Mouse (Mus musculus) thymus, postnatal 25 days (tissue): ENCODE data around the gene Map2.

Source experiments
- DNase-seq: peaks from one replicate; pipeline ENCODE4 v3.0.0; 2022

Map2 gene

DNA sequence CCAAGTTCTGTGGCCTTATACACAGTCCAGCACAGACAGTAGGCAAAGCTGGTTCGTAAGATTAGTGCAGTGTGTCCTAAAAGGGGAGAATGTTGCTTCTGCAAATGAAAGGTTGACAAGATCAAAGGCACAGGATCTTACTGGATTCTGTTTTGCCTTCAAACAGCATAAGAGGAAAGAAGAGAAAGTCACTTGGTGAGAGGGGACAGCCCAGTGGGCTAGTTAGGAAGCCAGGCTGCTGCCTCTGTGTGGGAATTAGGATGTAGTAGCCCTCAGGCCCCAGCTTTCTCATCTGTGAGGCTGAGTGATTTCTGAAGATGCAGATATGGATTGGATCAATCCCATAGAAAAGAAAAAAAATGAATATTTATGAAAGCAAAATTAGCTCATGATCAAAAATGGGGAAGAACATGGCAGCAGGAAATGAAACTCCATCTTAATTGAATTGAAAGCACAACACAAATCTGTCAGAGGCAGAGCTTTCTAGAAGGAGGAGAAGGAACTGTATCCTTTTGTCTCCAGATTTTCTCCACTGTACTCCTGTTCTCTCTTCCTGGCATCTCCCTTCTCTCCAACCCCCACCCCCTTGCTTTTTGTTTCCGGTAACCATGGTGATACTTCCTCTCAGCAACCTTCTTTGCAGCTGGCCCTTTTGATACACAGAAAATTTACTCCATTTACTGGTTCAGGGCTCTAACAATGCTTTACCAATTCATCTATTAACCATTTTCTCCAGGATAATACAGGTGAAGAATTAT is 145.5 kb downstream of the Map2 start:
- DNase-seq, result no peak

GRCm38 (mm10) chr1:66321136-66321502 is 146.0 kb downstream of the Map2 start:
- DNase-seq, result no peak

DNA sequence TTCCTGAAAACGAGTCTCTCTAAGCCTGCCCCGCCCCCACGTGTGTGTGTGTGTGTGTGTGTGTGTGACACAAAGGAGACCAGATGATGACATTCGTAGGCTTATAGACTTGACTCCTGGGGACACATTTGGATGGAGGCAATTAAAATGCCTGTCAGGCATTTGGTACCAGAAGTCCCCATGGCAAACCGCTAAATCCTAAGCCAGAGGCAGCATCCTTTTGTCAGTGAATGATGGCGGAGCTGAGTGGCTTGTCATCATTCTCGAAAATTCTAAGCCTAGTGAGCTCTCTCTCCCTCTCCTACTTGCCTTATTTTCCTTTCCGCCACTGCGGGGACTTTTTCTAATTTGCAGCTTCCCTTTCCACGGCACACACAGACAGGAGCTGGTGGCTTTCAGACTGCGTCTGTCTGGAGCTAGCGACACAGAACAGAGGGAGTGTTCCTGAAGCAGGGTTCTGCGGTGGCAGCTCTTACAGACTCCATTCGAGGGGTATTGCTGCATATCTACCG is 146.6 kb downstream of the Map2 start:
- DNase-seq, result no peak

DNA sequence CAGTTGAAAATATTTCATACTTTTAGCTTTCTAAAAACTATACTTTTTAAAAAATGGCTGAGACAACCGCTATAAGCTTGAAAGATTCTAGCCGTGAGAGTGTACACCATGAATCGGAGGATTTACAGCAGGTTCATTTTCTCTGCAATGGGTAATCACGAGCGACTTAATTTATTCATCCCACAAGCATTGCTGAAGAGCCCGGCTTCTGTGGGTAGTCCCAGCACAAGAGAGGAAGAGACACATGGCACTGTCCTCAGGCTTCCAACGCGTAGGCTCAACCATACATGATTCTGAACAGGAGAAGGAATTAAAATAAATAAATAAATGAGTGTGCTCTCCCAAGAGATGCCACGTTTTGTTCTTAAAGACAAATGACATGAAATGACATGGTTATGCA is 148.4 kb downstream of the Map2 start:
- DNase-seq, result no peak

- no peak for DNase-seq
These were observed 149.9 kb downstream of the Map2 start for GRCm38 (mm10) chr1:66324951-66325350.

- no peak for DNase-seq
These were observed 153.9 kb downstream of the Map2 start for GRCm38 (mm10) chr1:66328996-66329395.

GRCm38 (mm10) chr1:66329534-66329933 is 154.5 kb downstream of the Map2 start:
- no peak for DNase-seq

GRCm38 (mm10) chr1:66335724-66336284 is 160.7 kb downstream of the Map2 start:
- no peak for DNase-seq

DNA sequence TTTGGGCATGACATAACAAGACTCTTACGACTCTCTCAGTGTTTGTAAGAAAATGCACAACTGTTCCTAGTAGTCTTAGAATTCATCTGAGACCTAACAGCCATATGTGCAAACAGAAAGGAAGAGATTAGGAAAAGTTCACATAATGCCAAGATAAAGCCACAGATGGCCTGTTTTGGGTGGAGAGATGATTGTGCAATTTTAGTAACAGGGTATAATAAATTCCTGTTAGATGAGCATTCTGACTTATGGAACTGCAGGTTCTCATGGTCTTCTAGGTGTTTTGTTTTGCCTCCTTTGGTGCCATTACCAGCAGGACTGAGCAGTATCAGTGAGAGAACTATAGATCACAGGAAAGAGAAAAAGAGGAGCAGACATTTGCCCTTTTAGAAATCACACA is 164.1 kb downstream of the Map2 start:
- DNase-seq, result no peak

DNA sequence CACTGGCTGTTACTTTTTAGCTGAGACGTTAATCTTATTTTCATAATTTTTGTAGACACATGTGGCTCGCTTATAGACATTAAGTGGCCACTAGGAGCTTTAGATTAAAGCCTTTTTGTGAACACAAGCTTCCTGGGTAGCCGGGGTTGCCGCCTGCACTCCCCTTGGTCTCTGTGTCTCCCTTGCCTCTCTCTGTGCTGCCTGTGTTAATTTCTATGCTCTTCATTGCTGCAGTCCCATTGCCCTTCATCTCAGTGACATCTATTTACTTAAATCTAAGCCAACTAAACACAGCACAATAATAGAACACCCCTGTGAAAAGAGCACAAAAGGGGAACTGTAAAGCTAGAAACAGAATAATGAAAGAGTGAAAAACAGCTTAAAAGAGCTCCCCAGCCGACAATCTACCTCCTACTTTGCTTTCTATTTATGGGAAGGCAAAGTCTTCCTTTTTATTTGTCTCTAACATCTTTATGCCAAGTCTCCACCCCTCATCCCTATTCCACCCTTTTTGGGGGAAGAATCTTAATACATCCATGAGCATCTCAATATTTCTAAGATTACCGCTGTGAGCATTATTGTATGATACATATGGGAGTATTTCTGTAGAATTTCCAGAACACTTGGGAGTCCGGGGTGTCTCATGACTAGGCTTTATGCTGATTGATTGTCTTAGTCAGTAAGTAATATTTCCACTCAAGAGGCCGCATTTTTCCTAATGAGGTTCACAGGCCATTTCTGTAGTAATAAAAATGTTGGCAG is 173.5 kb downstream of the Map2 start:
- no peak for DNase-seq

- DNase-seq, result no peak
These were observed 174.2 kb downstream of the Map2 start for GRCm38 (mm10) chr1:66349166-66349835.

GRCm38 (mm10) chr1:66351366-66351765 is 176.3 kb downstream of the Map2 start:
- no peak for DNase-seq

DNA sequence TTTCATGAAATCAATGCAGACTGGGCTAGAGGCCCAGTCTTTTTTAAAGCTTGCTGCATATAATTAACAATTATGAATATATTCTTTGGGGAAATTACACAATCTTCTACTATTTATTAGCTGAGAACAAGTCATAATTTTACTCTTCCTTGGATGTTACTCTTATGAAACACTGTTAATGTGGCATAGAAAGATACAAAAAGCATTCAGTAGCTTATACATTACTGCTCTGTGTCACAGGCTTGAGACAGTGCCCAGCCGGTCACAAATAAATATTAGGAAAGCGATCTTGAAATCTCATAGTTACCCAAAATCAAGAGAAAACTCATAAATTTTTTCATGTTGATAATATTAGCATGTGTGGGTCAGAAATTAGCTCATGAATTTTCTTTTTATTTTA is 186.7 kb downstream of the Map2 start:
- no peak for DNase-seq

DNA sequence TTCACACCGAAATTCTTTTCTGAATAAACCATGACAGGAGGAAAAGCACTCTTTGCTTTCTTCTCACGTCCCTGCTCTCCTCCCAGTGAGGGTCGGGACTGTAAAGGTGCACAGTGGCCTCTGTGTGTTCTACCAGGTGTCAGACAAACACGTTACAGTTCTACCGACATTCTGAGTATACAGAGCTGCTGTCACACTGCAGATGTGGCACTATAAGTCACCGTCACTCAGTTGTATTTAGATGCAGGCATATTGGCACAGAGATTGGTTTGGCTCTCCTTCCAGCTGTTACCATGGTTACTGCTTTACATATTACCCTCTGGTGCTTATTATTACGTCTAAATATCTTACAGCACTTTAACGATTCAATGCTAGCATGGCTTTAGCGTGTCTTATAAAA is 188.2 kb downstream of the Map2 start:
- no peak for DNase-seq

DNA sequence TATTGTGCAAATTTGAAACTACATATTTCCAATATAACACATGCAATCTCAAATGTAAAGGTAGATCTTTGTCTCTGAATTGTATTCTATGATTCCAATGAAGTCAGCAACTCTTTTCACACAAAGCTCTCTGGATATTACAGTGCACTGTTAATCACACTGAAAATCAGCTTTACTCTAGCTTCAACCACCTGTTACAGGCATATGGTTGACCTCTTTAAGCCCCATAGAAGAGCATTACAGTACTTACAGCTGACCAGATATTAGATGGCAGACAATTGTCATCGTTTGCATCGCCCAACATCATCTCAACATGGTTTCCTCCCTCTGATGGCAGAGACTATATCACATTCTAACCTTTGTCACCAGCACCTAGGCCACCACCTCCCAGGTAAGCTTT is 189.3 kb downstream of the Map2 start:
- DNase-seq, result no peak

GRCm38 (mm10) chr1:66365600-66365999 is 190.5 kb downstream of the Map2 start:
- DNase-seq, result no peak

DNA sequence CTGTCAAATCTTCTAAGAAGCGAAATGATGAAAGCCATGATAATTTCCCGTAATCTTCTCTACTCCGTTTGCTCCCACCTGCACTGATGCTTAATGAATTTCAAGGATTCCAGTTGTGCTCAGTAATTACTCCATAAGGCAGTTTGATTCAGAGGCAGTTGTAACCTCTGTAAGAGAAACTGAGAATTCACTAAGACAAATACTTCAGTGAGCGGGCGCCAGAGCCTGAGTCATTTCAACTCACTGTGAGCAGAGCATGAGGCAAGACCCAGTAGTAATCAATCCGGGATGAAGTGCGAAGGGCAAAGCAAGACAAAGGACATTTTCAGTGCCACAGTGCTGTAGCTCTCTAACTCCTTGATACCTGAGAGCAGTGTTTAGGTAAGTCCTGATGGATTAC is 194.4 kb downstream of the Map2 start:
- no peak for DNase-seq

GRCm38 (mm10) chr1:66371371-66371770 is 196.3 kb downstream of the Map2 start:
- no peak for DNase-seq

- no peak for DNase-seq
These were observed 211.2 kb downstream of the Map2 start for GRCm38 (mm10) chr1:66386321-66386720.

DNA sequence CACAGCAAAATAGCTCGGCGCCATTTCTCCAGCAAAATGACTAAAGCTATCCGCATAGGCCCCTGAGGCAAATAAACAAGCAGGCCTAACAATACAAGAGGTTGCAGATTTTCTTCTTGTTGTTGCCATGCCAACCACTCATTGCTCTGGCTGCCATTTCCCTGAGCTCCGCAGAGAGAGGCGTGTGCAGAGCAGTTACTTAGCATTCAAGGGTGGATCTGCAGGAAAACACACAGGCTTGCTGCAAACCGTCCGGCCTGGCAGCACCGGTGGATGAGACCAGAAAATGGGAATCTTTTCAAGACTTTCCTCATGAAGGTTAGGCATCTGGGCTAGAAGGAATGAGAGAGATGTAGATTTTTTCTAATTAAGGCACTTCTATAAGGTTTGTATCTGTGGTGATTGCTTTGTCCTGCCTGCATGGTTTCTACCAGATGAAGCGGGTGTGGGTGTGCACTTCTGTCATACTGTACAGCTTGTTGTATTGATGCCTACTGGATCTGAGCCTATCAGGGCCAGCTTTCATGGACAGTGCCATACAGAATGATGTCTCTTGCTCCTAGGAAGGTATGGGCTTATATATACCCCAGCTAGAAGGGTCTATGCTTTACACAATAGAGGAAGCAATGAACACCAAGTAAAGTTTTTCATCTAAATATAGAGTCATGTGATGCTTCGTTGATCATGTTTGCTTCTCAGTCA is 211.8 kb downstream of the Map2 start:
- no peak for DNase-seq

DNA sequence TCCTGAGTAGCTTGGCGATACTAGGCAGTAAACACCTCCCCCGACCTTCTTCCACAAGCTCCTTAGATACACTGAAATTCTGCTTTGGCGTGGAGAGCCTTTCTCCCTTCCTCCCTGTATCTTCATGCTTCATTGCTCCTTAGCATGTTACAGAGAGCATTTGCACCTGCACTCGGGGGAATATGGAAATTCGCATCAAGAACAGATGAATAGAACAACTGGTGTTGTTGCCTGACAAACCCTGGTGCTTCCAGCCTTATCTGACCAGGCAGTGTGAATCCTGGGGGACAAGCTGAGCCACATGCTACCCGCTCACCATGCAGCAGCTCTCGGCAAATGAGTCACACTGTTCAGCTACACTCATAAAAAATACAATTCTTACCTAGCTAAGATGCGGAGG is 213.5 kb downstream of the Map2 start:
- no peak for DNase-seq

GRCm38 (mm10) chr1:66394944-66395637 is 220.0 kb downstream of the Map2 start:
- DNase-seq, result no peak
